Mouse (Mus musculus) layer of hippocampus, postnatal 36 days (tissue): ENCODE measurements around the gene 1110008L16Rik. TPM values are rescaled to one million over a fixed set of nuclear protein-coding genes. Genes with fewer than 3 reads are reported as not detected.
"Not testable (repeated sequence)": the region's sequence is repeated elsewhere in the genome, so short reads cannot be mapped to it uniquely, and the experiment has no call there.

Experiments used
- DNase-seq, 2 experiments: peaks; one replicate each; pipeline ENCODE4 v3.0.0; 2022
- total RNA-seq, 2 experiments: library from RNA; stranded (reverse); gene quantifications; 2 replicates each; pipeline ENCODE4 v1.2.3; 2021

1110008L16Rik gene
- total RNA-seq, 2 experiments from 2014 or later = 8.3 to 9.1 TPM

DNA sequence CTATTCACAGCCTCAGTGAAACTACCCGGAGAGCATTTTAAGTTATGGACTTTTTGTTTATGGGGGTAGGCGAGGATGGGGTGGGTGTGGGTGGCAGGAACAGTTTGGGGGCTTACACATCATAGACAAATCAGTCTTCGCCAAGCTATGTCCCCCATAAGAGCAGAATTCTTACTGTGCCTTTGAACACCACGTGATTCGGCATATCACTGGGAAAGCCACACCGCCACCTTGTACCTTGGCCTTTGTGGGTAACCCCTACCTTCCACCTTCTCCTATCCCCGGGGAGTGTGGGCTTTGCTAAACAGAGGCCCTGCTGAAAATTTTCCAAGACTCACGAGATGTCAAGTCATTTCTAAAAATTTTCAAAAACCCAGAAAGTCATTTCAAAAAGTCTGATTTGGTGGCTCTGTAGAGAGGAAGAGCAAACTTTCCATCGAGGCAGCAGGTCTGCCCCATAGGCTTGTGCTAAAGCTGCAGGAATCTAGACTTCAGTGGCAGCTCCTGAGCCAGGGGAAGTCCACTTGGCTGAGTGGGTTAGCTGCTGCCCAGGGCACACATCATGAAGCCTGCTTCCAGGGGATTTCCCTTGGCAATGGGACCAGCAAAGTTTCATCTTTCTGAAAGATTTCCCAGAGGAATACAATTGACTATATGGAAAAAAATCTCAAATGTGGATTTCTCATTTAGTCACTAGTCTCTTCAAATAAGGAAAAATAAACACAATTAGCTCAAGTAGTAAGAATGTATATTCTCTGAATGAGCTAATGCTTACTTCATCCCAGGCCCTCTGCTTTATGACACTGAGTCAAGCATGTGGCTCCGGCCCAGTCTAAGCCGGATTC is 93.6 kb downstream of the 1110008L16Rik start:
- DNase-seq = no peak

DNA sequence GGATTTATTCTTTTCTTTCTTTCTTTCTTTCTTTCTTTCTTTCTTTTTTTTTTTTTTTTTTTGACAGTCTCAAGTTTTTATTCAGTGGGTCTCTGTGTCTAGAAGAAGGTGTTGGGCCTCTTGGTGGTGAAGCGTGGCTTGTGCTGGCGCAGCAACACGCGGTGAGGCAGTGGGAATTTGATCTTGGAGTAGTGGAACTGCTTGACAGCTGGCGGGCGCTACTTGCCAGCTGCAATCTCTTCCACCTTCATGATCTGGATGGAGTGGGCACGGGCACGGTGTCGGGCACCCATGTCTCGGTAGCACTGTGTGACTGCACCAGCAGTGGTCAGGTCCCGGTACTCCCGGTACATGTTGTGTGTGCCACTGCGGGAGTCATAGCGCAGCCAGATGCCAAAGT is 96.2 kb downstream of the 1110008L16Rik start:
- not testable (repeated sequence) for DNase-seq

DNA sequence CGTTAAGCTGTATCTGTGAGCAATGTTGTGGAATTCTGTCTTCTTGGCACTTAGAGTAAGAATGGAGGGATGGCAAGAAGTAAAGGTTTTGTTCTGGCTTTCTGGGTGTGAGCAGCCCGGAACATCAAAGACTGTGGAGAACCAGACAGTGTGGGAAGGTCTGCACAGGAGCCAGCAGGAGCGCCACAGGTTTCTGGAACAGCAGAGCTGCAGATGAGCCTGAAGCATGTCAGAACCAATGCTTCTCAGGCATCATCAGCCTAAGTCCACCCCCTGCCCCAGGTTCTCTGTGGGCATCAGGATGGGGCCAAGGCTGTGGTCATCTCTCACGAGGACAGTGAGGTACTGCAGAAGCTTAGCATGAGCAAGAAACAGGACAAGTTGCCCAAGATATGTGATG is 97.2 kb downstream of the 1110008L16Rik start:
- no peak for DNase-seq

DNA sequence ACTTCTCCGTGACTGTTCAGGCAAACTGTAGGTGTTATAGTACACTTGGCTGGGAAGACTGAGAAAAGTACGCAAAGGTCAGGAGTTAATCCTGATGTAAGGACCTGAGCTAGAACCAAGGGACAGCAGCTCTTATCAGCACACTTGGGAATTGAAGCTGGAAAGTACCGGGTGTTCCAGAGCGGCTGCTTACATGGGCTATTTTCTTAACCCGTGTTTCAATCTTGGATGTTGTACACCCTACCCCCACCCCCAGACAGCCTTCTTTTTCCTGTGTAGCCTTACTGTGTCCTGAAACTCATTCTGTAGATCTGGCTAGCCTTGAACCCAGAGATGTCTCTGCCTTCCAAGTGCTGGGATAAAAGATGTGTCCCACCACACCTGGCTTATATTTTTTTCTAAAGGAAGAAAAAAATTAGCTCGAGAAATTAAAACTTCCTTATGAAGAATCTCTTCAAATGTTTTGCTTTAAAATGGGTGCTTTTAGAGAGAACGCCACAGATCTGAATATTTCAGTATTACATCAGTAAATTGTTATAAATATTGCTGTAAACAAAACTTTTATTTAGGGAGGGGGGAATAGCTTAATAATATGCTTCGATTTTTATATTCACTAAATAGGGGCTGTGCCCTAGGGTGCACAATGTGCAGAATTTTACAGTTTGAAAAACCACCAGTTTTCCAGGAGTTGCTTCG is 98.3 kb downstream of the 1110008L16Rik start:
- no peak for DNase-seq

DNA sequence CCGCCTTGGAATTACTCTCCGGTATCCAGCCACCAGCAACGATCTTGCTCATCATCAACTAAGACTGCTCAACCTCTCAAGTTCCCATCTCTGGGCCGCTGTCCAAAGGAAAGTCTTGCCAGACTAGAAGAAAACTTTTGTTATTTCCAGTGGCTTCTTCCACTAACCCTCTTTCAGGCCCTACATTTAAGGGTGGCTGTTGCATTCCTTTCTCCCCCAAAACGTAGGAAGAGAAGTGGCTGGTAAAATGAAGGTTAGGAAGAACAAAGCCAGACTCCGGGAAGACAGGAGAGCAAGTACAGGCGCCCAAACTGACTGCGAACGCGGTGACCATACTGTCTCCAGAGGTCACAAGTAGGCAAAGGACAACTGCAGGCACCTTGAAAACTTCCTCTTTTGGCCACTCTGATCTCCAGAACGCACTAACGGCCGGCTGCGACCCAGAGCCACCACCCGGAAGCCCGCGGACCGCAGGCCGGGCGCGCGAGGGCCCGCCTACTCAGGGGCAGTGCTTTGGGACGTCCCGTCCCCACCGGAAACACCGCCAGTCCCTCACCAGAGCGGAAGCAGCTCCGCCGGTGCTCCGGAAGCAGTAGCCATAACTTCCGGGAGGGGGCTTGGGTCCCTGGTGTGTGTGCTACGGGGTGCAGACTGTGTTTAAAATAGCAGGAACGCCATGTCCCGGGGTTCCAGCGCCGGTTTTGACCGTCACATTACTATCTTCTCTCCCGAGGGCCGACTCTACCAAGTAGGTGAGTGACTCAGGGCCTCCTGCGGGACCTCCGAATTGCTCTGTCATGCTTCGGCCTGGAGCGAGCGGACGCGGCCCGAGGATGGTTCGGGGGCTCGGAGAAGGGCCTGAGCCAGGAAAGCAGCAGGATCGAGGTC is 99.1 kb downstream of the 1110008L16Rik start:
- peak; percentile 88 to 89 for DNase-seq

DNA sequence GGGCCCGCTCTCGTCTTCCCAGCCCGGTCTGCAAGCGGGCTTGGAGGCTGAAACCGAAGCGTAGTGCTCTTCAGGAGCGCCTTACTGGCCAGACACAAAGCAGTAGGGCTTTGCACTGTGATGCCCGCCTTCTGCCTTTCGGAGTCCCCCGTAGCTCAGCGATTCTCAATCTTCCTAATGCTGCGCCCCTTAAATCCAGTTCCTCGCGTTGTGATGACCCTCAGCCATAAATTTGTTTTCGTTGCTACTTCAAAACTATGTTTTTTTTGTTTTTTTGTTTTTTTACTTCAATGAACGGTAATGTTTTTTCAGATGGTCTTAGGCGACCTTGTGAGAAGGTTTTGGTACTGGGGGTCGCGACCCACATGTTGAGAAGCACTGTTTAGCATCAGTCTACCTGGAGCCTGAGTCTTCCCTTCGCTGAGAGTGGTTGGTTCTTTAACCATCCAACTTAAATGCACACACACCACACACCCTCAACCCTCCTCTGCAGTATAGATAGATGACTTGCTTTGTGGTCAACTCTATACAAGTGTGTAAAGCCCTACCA is 99.8 kb downstream of the 1110008L16Rik start:
- DNase-seq = no peak

DNA sequence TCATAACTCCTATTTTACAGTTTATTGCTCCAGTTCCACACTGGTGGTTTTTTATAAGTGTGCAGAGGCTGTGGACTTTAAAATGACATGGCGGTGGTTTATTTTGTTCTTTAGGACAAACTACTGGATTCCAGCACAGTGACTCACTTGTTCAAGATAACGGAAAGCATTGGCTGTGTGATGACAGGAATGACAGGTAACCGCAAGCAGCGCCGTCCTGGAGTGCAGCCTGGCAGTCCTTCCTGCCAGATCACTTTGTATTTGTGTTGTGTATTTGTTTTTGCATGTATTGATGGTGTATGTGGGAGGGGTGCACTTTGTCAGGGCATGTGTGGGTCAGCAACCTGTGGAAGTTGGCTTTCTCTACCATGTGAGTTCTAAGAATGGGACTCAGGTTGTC is 108.5 kb downstream of the 1110008L16Rik start:
- no peak for DNase-seq

DNA sequence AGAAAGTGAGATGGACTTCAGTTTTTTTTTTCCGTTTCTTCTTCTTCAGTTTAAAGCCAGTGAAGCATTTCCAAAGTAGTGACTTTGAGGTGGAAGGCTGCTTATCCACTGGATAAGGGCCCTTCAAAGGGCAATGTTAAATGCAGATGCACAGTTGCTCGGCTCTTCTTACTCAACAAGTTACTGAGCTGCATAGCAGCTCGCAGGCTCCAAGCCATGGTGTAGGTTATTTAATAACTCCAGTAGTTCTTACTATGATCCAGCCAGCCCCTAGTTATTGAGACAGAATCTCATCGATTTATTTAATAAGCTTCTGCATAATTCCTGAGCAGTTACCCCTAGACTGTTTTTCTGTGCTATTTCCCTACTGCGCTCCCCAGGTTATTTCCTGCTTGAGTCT is 115.9 kb downstream of the 1110008L16Rik start:
- no peak for DNase-seq

DNA sequence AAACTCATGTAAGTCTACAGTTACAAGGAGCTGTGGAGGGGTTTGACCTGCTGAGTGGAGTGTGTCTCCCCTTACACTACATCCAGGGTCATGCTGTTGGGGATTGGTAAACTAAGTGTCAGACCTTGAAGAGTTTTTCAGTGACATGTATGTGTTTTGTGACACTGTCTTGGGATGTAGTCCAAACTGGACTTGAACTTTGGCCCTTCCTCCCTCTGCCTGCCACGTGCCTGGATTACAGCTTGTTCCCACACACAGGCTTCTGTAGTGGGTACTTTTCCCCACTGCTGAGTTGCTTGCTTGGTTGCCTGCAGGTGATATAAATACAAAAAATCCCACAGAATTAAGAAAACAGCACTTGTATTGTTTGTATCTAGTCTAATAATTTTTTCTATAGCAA is 116.4 kb downstream of the 1110008L16Rik start:
- DNase-seq = no peak

DNA sequence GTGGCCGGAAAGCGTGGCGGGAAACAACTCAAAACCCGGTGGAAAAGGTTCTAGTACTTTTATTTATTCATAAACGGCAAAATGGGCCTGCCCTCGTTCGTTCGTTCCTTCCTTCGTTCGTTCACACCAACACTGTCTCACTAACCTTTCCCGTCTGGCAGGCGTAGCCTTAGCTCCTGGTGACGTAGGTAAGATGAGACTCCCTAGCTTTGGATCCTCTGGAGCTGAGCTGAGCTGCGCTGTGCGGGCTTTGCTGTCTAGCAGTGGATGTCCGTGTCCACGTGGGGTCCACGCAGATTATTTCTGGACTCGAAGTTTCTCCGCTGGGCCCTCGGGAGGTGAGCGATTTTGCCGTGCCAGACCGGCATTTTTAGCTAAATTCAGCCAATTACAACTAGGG is 120.8 kb downstream of the 1110008L16Rik start:
- no peak for DNase-seq

DNA sequence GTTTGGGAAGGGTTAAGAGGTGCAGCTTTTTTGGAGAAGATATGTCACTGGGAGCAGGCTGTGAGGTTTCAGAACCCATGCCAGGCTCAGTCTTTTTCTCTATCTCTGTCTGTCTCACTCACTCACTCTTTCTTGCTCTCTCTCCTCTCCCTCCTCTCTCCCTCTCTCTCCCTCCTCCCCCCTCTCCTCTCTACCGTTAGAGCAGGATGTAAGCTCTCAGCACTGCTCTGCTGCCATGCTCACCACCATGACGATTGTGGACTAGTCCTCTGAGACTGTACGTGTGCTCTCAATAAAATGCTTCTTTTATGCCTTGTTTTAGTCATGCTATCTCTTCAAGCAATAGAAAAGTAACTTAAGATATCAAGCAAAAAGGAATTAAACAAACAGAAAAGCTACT is 122.7 kb downstream of the 1110008L16Rik start:
- no peak for DNase-seq

DNA sequence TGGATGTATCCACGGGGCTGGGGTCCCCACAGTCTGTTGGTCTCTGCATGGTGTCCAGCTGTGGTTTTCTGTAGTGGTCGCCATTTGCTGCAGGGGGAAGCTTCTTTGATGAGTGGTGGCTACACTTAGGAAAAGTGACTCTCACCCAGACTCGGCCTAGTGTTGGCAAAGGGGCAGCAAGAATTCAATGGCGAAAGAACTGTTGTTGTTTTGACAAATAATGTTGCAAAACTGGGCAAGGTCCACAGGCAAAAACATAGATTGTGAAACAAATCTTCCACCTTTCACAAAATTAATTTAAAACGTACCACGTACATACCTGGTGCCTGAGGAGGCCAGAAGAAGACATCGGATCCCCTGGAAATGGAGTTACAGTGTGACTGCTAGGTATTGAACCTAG is 126.9 kb downstream of the 1110008L16Rik start:
- DNase-seq = no peak

DNA sequence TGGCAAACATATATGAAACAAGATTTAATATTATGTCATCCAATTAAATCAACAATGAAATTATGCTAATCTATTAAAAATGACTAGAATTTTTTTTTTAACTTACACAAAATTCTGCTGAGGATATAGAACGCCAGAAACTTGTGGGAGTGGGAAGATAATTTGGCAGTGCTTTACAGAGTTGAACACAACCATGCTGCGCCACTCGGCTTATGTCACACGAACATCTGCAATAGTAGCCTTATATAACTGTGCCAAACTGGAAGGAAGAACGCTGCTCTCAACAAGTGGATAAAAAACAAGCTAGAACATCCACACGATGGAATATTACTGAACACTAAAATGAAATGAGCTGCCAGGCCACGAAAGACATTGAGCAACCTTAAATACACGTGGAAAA is 129.8 kb downstream of the 1110008L16Rik start:
- no peak for DNase-seq

DNA sequence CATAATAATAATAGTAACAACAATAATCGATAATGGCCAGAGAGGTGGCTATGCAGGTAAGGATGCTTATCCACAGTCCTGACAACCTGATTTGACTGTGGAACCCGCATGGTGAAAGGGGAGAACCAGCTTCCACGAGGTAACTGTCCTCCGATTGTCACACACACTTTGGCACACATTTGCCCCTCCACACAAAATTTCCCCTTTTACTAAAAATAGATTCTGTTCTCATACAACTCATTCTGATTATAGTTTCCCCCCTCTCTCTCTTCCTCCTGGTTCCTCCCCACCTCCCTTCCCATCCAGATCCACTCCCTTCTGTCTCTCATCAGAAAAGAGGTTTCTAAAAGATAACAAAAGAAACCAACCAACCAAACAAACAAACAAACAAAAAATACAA is 130.6 kb downstream of the 1110008L16Rik start:
- DNase-seq = no peak

Other genes starting within 250 kb of the 1110008L16Rik start
- 10 to 100 TPM in 1 of 2 experiments, 1 to 10 TPM in 1; 9.2 to 10.4 TPM for gene 2700097O09Rik, start 219.5 kb upstream of the 1110008L16Rik start, total RNA-seq
- gene Srp54a, start 219.3 kb upstream of the 1110008L16Rik start, total RNA-seq = 10 to 100 TPM; 88.8 to 92.2 TPM
- 10 to 100 TPM in 1 of 2 experiments, 1 to 10 TPM in 1; 8.0 to 17.4 TPM for gene Fam177a, start 175.1 kb upstream of the 1110008L16Rik start, total RNA-seq
- 10 to 100 TPM; 51.3 to 55.1 TPM for gene Srp54b, start 144.5 kb upstream of the 1110008L16Rik start, total RNA-seq
- gene 1700047I17Rik2, start 100.0 kb upstream of the 1110008L16Rik start, total RNA-seq = 1 to 10 TPM in 1 of 2 experiments, under 1 TPM in 1; 0.45 to 8.2 TPM
- 10 to 100 TPM; 38.4 to 40.5 TPM for gene Srp54c, start 69.4 kb upstream of the 1110008L16Rik start, total RNA-seq
- 10 to 100 TPM; 11.9 to 14.4 TPM for gene Ppp2r3c, start 3.4 kb downstream of the 1110008L16Rik start, total RNA-seq
- gene Psma6, start 84.6 kb downstream of the 1110008L16Rik start, total RNA-seq = 100 to 1,000 TPM; 142 to 152 TPM
- gene Nfkbia, start 193.1 kb downstream of the 1110008L16Rik start, total RNA-seq = 10 to 100 TPM; 36.5 to 44.3 TPM